Mouse (Mus musculus) CH12.LX (cell line): ENCODE measurements around the gene Ift52. TPM values are rescaled to one million over a fixed set of nuclear protein-coding genes. Genes with fewer than 3 reads are reported as not detected.

Source experiments
- DNase-seq: peaks from one replicate; pipeline ENCODE4 v3.0.0-alpha.2; 2013; ENCODE audit errors: extremely low read depth
- H3K27ac ChIP-seq: 2 replicates; pipeline ENCODE4 v1.5.1; 2012; ENCODE audit warnings: low read depth, mild to moderate bottlenecking, control low read depth, moderate library complexity; ENCODE audit not compliant: insufficient read depth
- H3K27me3 ChIP-seq: replicated peaks from 2 replicates; pipeline ENCODE3; 2012; ENCODE audit warnings: inconsistent platforms
- H3K36me3 ChIP-seq, 2 experiments: replicated peaks in 1 of 2; 2 replicates each; pipeline versions ENCODE3 to v1.6.1; 2012; ENCODE audit warnings: inconsistent platforms in 1 of 2, low read length in 1 of 2, mild to moderate bottlenecking in 1 of 2, mixed read lengths in 1 of 2, moderate library complexity in 1 of 2; ENCODE audit not compliant: control insufficient read depth in 1 of 2, insufficient read depth in 1 of 2
- H3K4me1 ChIP-seq, 2 experiments: 2 replicates each; pipeline ENCODE4 v1.6.1; 2012; ENCODE audit warnings: inconsistent platforms in 1 of 2, moderate library complexity in 1 of 2; ENCODE audit not compliant: insufficient read depth in 2 of 2, control insufficient read depth in 1 of 2
- H3K4me2 ChIP-seq: 2 replicates; pipeline ENCODE4 v1.6.1; 2012; ENCODE audit warnings: low read depth, mild to moderate bottlenecking, control low read depth; ENCODE audit not compliant: poor library complexity, insufficient read depth, severe bottlenecking
- H3K4me3 ChIP-seq, 3 experiments: fragments of 150-350 bp in 1 of 3; sonication (generic) in 1 of 3; replicated peaks in 1 of 3; 2 replicates each; pipeline versions ENCODE3 to v1.5.1; 2011 to 2012; ENCODE audit warnings: low read depth in 2 of 3, low read length in 2 of 3, mild to moderate bottlenecking in 2 of 3, moderate library complexity in 2 of 3, control low read depth in 1 of 3, improper control_type of control experiment in 1 of 3, inconsistent platforms in 1 of 3, mixed read lengths in 1 of 3; ENCODE audit not compliant: poor library complexity in 1 of 3
- H3K79me2 ChIP-seq: replicated peaks from 2 replicates; pipeline ENCODE4 v1.6.1; 2012; ENCODE audit warnings: mild to moderate bottlenecking, moderate library complexity; ENCODE audit not compliant: control insufficient read depth, poor library complexity, insufficient read depth, severe bottlenecking; ENCODE audit errors: extremely low read depth
- H3K9ac ChIP-seq: 2 replicates; pipeline ENCODE4 v1.6.1; 2012; ENCODE audit warnings: low read depth, mild to moderate bottlenecking, control low read depth, moderate library complexity; ENCODE audit not compliant: insufficient read depth
- H3K9me3 ChIP-seq: replicated peaks from 2 replicates; pipeline ENCODE3; 2012; ENCODE audit warnings: low read length, inconsistent platforms, mixed read lengths
- CHD1 ChIP-seq: IDR thresholded peaks from 2 replicates; pipeline ENCODE4 v1.6.1; 2012; ENCODE audit warnings: low read depth, low read length, improper control_type of control experiment, inconsistent platforms
- CHD2 ChIP-seq: IDR thresholded peaks from 2 replicates; pipeline ENCODE4 v1.6.1; 2011; ENCODE audit warnings: low read length, improper control_type of control experiment
- CTCF ChIP-seq, 2 experiments: IDR thresholded peaks in 1 of 2; conservative IDR thresholded peaks in 1 of 2; 2 replicates each; pipeline ENCODE4 v1.5.1; 2011 to 2012; ENCODE audit warnings: low read depth in 2 of 2, low read length in 2 of 2, improper control_type of control experiment in 1 of 2, inconsistent platforms in 1 of 2, mild to moderate bottlenecking in 1 of 2, moderate library complexity in 1 of 2
- E2F4 ChIP-seq: IDR thresholded peaks from 2 replicates; pipeline ENCODE4 v1.6.1; 2011; ENCODE audit warnings: low read depth, low read length, improper control_type of control experiment; ENCODE audit not compliant: insufficient replicate concordance
- ETS1 ChIP-seq: conservative IDR thresholded peaks from 2 replicates; pipeline ENCODE4 v1.6.1; 2012; ENCODE audit warnings: low read depth, mild to moderate bottlenecking, inconsistent platforms, low read length, improper control_type of control experiment, moderate library complexity
- GABPA ChIP-seq: IDR thresholded peaks from 2 replicates; pipeline ENCODE4 v1.6.1; 2012; ENCODE audit warnings: low read depth, low read length, improper control_type of control experiment, inconsistent platforms; ENCODE audit not compliant: insufficient replicate concordance
- HCFC1 ChIP-seq: IDR thresholded peaks from 2 replicates; pipeline ENCODE4 v1.6.1; 2012; ENCODE audit warnings: low read depth, mild to moderate bottlenecking, inconsistent platforms, low read length, improper control_type of control experiment
- JUND ChIP-seq: conservative IDR thresholded peaks from 2 replicates; pipeline ENCODE4 v1.6.1; 2011; ENCODE audit warnings: low read depth, low read length, improper control_type of control experiment
- KAT2A ChIP-seq: IDR thresholded peaks from 2 replicates; pipeline ENCODE4 v1.6.1; 2012; ENCODE audit warnings: low read length, improper control_type of control experiment, inconsistent platforms; ENCODE audit not compliant: insufficient replicate concordance
- MAFK ChIP-seq: IDR thresholded peaks from 2 replicates; pipeline ENCODE4 v1.6.1; 2011; ENCODE audit warnings: low read length, improper control_type of control experiment; ENCODE audit not compliant: insufficient replicate concordance
- MAX ChIP-seq: IDR thresholded peaks from 2 replicates; pipeline ENCODE4 v1.6.1; 2011; ENCODE audit warnings: low read length, improper control_type of control experiment
- MXI1 ChIP-seq: IDR thresholded peaks from 2 replicates; pipeline ENCODE4 v1.6.1; 2011; ENCODE audit warnings: mild to moderate bottlenecking, low read depth, low read length, improper control_type of control experiment
- MYC ChIP-seq: IDR thresholded peaks from 2 replicates; pipeline ENCODE4 v1.6.1; 2011; ENCODE audit warnings: low read depth, mild to moderate bottlenecking, improper control_type of control experiment, low read length
- NRF1 ChIP-seq: IDR thresholded peaks from 2 replicates; pipeline ENCODE4 v1.6.1; 2014; ENCODE audit warnings: low read depth, mild to moderate bottlenecking, inconsistent platforms, low read length, improper control_type of control experiment, moderate library complexity
- PAX5 ChIP-seq: IDR thresholded peaks from 2 replicates; pipeline ENCODE4 v1.6.1; 2012; ENCODE audit warnings: low read length, inconsistent platforms, mixed read lengths
- RAD21 ChIP-seq: IDR thresholded peaks from 2 replicates; pipeline ENCODE4 v1.6.1; 2011; ENCODE audit warnings: low read depth, mild to moderate bottlenecking, low read length, improper control_type of control experiment, moderate library complexity
- RCOR1 ChIP-seq: conservative IDR thresholded peaks from 2 replicates; pipeline ENCODE4 v1.6.1; 2012; ENCODE audit warnings: low read depth, mild to moderate bottlenecking, inconsistent platforms, low read length, improper control_type of control experiment
- SIN3A ChIP-seq: IDR thresholded peaks from 2 replicates; pipeline ENCODE4 v1.6.1; 2012; ENCODE audit warnings: low read length, improper control_type of control experiment, inconsistent platforms
- SMC3 ChIP-seq: IDR thresholded peaks from 2 replicates; pipeline ENCODE4 v1.6.1; 2011; ENCODE audit warnings: low read depth, low read length, improper control_type of control experiment
- TBP ChIP-seq: conservative IDR thresholded peaks from 2 replicates; pipeline ENCODE4 v1.6.1; 2011; ENCODE audit warnings: low read depth, low read length, improper control_type of control experiment
- UBTF ChIP-seq: IDR thresholded peaks from 2 replicates; pipeline ENCODE4 v1.6.1; 2012; ENCODE audit warnings: low read depth, mild to moderate bottlenecking, inconsistent platforms, low read length, improper control_type of control experiment, moderate library complexity
- USF1 ChIP-seq: IDR thresholded peaks from 2 replicates; pipeline ENCODE4 v1.6.1; 2014; ENCODE audit warnings: low read depth, mild to moderate bottlenecking, inconsistent platforms, low read length, improper control_type of control experiment
- USF2 ChIP-seq: conservative IDR thresholded peaks from 2 replicates; pipeline ENCODE4 v1.6.1; 2011; ENCODE audit warnings: low read depth, low read length, improper control_type of control experiment
- ZC3H11A ChIP-seq: IDR thresholded peaks from 2 replicates; pipeline ENCODE4 v1.6.1; 2012; ENCODE audit warnings: low read depth, mild to moderate bottlenecking, inconsistent platforms, low read length, improper control_type of control experiment
- ZKSCAN1 ChIP-seq: IDR thresholded peaks from 2 replicates; pipeline ENCODE4 v1.6.1; 2012; ENCODE audit warnings: low read depth, inconsistent platforms, low read length, improper control_type of control experiment, borderline replicate concordance
- ZMIZ1 ChIP-seq: IDR thresholded peaks from 2 replicates; pipeline ENCODE4 v1.6.1; 2012; ENCODE audit warnings: low read depth, mild to moderate bottlenecking, inconsistent platforms, low read length, improper control_type of control experiment
- ZNF384 ChIP-seq: IDR thresholded peaks from 2 replicates; pipeline ENCODE4 v1.6.1; 2012; ENCODE audit warnings: low read depth, low read length, improper control_type of control experiment, inconsistent platforms
- dilution Hi-C: fragments of 300-500 bp; cut with MboI; formaldehyde crosslinking; loops from 2 replicates; pipeline ENCODE4 v1.14.3; 2020; ENCODE audit warnings: low sequenced_read_pairs; ENCODE audit not compliant: extremely low pct_unique_long_range_greater_than_20kb, extremely low pct_ligation_motif_present
- in situ Hi-C: fragments of 300-500 bp; cut with MboI; formaldehyde crosslinking; loops from 3 replicates; pipeline ENCODE4 v1.14.3; 2019; ENCODE audit warnings: low sequenced_read_pairs, low pct_ligation_motif_present, low pct_unique_long_range_greater_than_20kb, mixed read lengths
- polyA plus RNA-seq: library from polyadenylated mRNA; unstranded; fragments of >175 nt; gene quantifications from 2 replicates; pipeline ENCODE4 v1.2.1, GENCODE M21; 2012; ENCODE audit warnings: low read depth; ENCODE audit not compliant: insufficient read length
- total RNA-seq, 2 experiments: library from RNA; depleted of rRNA; stranded (reverse); fragments of 300-350 nt in 1 of 2; fragments of >200 nt in 1 of 2; gene quantifications; 2 replicates each; pipeline ENCODE4 v1.2.3; 2012 to 2014

Ift52 gene
- total and polyA plus RNA-seq, 3 experiments, result 13.0 to 33.6 (median 14.4) TPM

GRCm38 (mm10) chr2:162999744-163000143 is 17.4 kb upstream of the Ift52 start (continued):
- TF ChIP-seq HCFC1 (no peak), NRF1 (no peak), RCOR1 (no peak), TBP (no peak), ZMIZ1 (no peak)

GRCm38 (mm10) chr2:163001071-163001470 is 16.1 kb upstream of the Ift52 start:
- Histone ChIP-seq H3K36me3 (no peaks in the 10 kb centered on the region), H3K79me2 (no peaks in the 10 kb centered on the region), H3K9ac (no peak overlapping the region), H3K27me3 (peaks cover 65% of the 10 kb centered on the region), H3K4me3 (no peak overlapping the region), H3K9me3 (no peaks in the 10 kb centered on the region), H3K4me1 (peaks cover 0 to 3% of the 10 kb centered on the region in 2 experiments; a peak in 1 of 4 replicates), H3K27ac (no peak overlapping the region), H3K4me2 (no peak overlapping the region)
- DNase-seq, result no peak
- dilution Hi-C loops, result no loop called here
- in situ Hi-C loops, result no loop called here
- no peak for TF ChIP-seq JUND
- TF ChIP-seq NRF1, result no peak
- TF ChIP-seq SIN3A, result no peak
- TF ChIP-seq ZMIZ1, result no peak
- TF ChIP-seq GABPA, result no peak
- TF ChIP-seq UBTF, result no peak
- no peak for TF ChIP-seq MYC
- no peak for TF ChIP-seq USF1
- TF ChIP-seq ZKSCAN1, result no peak
- no peak for TF ChIP-seq ETS1
- TF ChIP-seq USF2, result no peak
- no peak for TF ChIP-seq PAX5

- H3K79me2 ChIP-seq, result no peaks in the 10 kb centered on the region
- H3K36me3 ChIP-seq, result no peaks in the 10 kb centered on the region
- no peak overlapping the region for H3K27ac ChIP-seq
- no peaks in the 10 kb centered on the region for H3K4me1 ChIP-seq
- peaks cover 67% of the 10 kb centered on the region for H3K27me3 ChIP-seq
- no peak overlapping the region for H3K4me3 ChIP-seq
- H3K9ac ChIP-seq, result no peak overlapping the region
- peaks cover 5% of the 10 kb centered on the region for H3K9me3 ChIP-seq
- no peak for TF ChIP-seq GABPA
- no peak for TF ChIP-seq E2F4
- no peak for TF ChIP-seq TBP
- TF ChIP-seq CTCF (conservative IDR thresholded peaks at IDR 0.05 in 1 of 2, IDR thresholded peaks at IDR 0.05 in 1 of 2; ENCODE audit: low read depth in 2 of 2, low read length in 2 of 2), result no peak
- TF ChIP-seq MAX, result no peak
- no peak for TF ChIP-seq CHD1
- no peak for TF ChIP-seq JUND
- TF ChIP-seq MAFK, result no peak
- no peak for TF ChIP-seq SMC3
- TF ChIP-seq MXI1, result no peak
- no peak for TF ChIP-seq CHD2
- no peak for TF ChIP-seq ZC3H11A
- no peak for TF ChIP-seq RCOR1
- no peak for TF ChIP-seq RAD21
- TF ChIP-seq MYC, result no peak
- no peak for TF ChIP-seq KAT2A
- no peak for TF ChIP-seq USF1
- TF ChIP-seq ZNF384, result no peak
- dilution Hi-C loops, result no loop called here
- in situ Hi-C loops, result no loop called here
- no peak for DNase-seq
- H3K4me2 ChIP-seq, result no peak overlapping the region
Observed at GRCm38 (mm10) chr2:163007299-163007698, 9.9 kb upstream of the Ift52 start.
